Mouse (Mus musculus) CH12.LX (cell line): Measurements from ENCODE around the gene Bub3.

Source experiments
- CTCF ChIP-seq, 2 experiments: IDR thresholded peaks in 1 of 2; conservative IDR thresholded peaks in 1 of 2; 2 replicates each; pipeline ENCODE4 v1.5.1; 2011 to 2012; ENCODE audit warnings: low read depth in 2 of 2, low read length in 2 of 2, improper control_type of control experiment in 1 of 2, inconsistent platforms in 1 of 2, mild to moderate bottlenecking in 1 of 2, moderate library complexity in 1 of 2
- ZKSCAN1 ChIP-seq: IDR thresholded peaks from 2 replicates; pipeline ENCODE4 v1.6.1; 2012; ENCODE audit warnings: low read depth, inconsistent platforms, low read length, improper control_type of control experiment, borderline replicate concordance
- ZMIZ1 ChIP-seq: IDR thresholded peaks from 2 replicates; pipeline ENCODE4 v1.6.1; 2012; ENCODE audit warnings: low read depth, mild to moderate bottlenecking, inconsistent platforms, low read length, improper control_type of control experiment

GRCm38 (mm10) chr7:131543623-131544481 lies 16.2 kb upstream of the Bub3 start:
- TF ChIP-seq ZKSCAN1: no peak
- no peak for TF ChIP-seq CTCF (conservative IDR thresholded peaks at IDR 0.05 in 1 of 2, IDR thresholded peaks at IDR 0.05 in 1 of 2; ENCODE audit: low read depth in 2 of 2, low read length in 2 of 2)
- TF ChIP-seq ZMIZ1: no peak
